ENCODE assay signal across 12 mouse cellular contexts in genomic region chr7:47054666-47055065, GRCm38 (mm10). TPM values are rescaled to one million over a fixed set of nuclear protein-coding genes. Genes with fewer than 3 reads are reported as not detected.
DNase-seq lines count a peak whose midpoint lies in the region; ATAC-seq lines count a peak whose summit lies in the region.
"Had no signal": no experiment of that assay in that cellular context is flagged by ENCODE, and none has a peak within 500 bp of the region (broad histone marks: within the 10 kb centered on the region; RNA-seq: fewer than 3 reads in every experiment).

No protein-coding gene starts in this region.

- peaks cover 88% of the 10 kb centered on the region for H3K4me1 ChIP-seq in megakaryocyte, embryonic 14.5 days

- H3K4me3 ChIP-seq in megakaryocyte, embryonic 14.5 days (replicated peaks), result peak overlapping the region; percentile 53
- no peak overlapping the region for H3K4me3 ChIP-seq in macrophage (ENCODE audit: inconsistent target)
- H3K4me3 ChIP-seq: embryonic facial prominence, embryonic 15.5 days; midbrain, embryonic 13.5 days; neural tube, embryonic 15.5 days had no signal

- peaks cover 17% of the 10 kb centered on the region for H3K27me3 ChIP-seq in megakaryocyte, embryonic 14.5 days (replicated peaks)
- H3K27me3 ChIP-seq: embryonic facial prominence, embryonic 15.5 days; midbrain, embryonic 13.5 days; neural tube, embryonic 15.5 days had no signal

- peaks cover 17% of the 10 kb centered on the region for H3K36me3 ChIP-seq in megakaryocyte, embryonic 14.5 days (replicated peaks; ENCODE audit: low read length)
- peaks cover 17% of the 10 kb centered on the region; the same call in 1 of the 2 replicates for H3K36me3 ChIP-seq in macrophage (ENCODE audit: inconsistent target)

- ATAC-seq in megakaryocyte, adult 5-6 weeks (ENCODE audit: poor library complexity, severe bottlenecking), result no peak
- ATAC-seq: midbrain, embryonic 13.5 days had no signal

- H3K79me2 ChIP-seq in macrophage (ENCODE audit: inconsistent target), result peaks cover 39% of the 10 kb centered on the region

- peak overlapping the region; percentile 79 for H3K27ac ChIP-seq in macrophage
- H3K27ac ChIP-seq: embryonic facial prominence, embryonic 15.5 days; hindbrain, embryonic 14.5 days; midbrain, embryonic 13.5 days; neural tube, embryonic 15.5 days had no signal

- peak; percentile 39 to 47 for DNase-seq in cerebellum, adult 18-20 months
- DNase-seq in cerebellum, adult 8-10 months, result no peak
- DNase-seq in cerebellum, postnatal 36 days, result peak; percentile 52 to 58
- no peak for DNase-seq in natural killer cell, adult 2 months (ENCODE audit: low spot score in 2 of 2)
- no peak for DNase-seq in urinary bladder, postnatal 14 days (ENCODE audit: low spot score)

- H3K9me3 ChIP-seq in megakaryocyte, embryonic 14.5 days, result no peaks in the 10 kb centered on the region
- H3K9me3 ChIP-seq: embryonic facial prominence, embryonic 15.5 days; midbrain, embryonic 13.5 days; neural tube, embryonic 15.5 days had no signal

- WGBS in macrophage (ENCODE audit: missing documents), result 61% methylated on average over 2 of the region's 2 CpGs

RNA-seq across cellular contexts. Expression of gene Tmem86a, which starts 4.3 kb away (rescaled TPM):
- 6.3 and 26.3 TPM in 2 replicates for polyA plus RNA-seq in megakaryocyte, embryonic 14.5 days (2012; ENCODE audit: insufficient read depth, low replicate concordance)
- total RNA-seq in megakaryocyte, adult 5-6 weeks (2015), result 10.3 and 12.7 TPM in 2 replicates
- total RNA-seq in megakaryocyte, adult 5-6 weeks (2017), result 6.3 and 6.4 TPM in 2 replicates
- 10 to 100 TPM in 15 of 26 experiments, 1 to 10 TPM in 11; 1.0 to 51.2 (median 11.9) TPM for total RNA-seq in macrophage (2018; cell fraction: chromatin; rRNA removed)
- total RNA-seq in macrophage (2018; cell fraction: cytosol; rRNA removed), result 100 to 1,000 TPM in 22 of 26 experiments, 10 to 100 TPM in 4; 59.2 to 274 (median 187) TPM
- 100 to 1,000 TPM in 11 of 26 experiments, 10 to 100 TPM in 14, 1 to 10 TPM in 1; 7.5 to 190 (median 90.8) TPM for total RNA-seq in macrophage (2018; cell fraction: nucleus; rRNA removed)
- polyA plus RNA-seq in macrophage (2018), result 125 to 195 TPM (median 135 TPM) in 3 replicates

RNA-seq across cellular contexts. Expression of gene Spty2d1, which starts 46.5 kb away (rescaled TPM):
- 3.1 and 5.2 TPM in 2 replicates for polyA plus RNA-seq in megakaryocyte, embryonic 14.5 days (2012; ENCODE audit: insufficient read depth, low replicate concordance)
- total RNA-seq in megakaryocyte, adult 5-6 weeks (2015), result 40.7 and 45.3 TPM in 2 replicates
- 35.4 and 42.0 TPM in 2 replicates for total RNA-seq in megakaryocyte, adult 5-6 weeks (2017)
- 100 to 1,000 TPM in 1 of 26 experiments, 10 to 100 TPM in 25; 22.0 to 116 (median 41.8) TPM for total RNA-seq in macrophage (2018; cell fraction: chromatin; rRNA removed)
- 10 to 100 TPM; 22.3 to 51.1 (median 30.6) TPM for total RNA-seq in macrophage (2018; cell fraction: cytosol; rRNA removed)
- total RNA-seq in macrophage (2018; cell fraction: nucleus; rRNA removed), result 10 to 100 TPM; 29.4 to 62.6 (median 40.1) TPM
- 14.1 to 25.5 TPM (median 17.6 TPM) in 3 replicates for polyA plus RNA-seq in macrophage (2018)

Comparison
In these comparisons a context has a peak if more than half of its experiments do, and no peak if none do; other contexts are left out.
1. DNase-seq: peak in cerebellum, adult 18-20 months (2 of 2) and cerebellum, postnatal 36 days (2 of 2); none in cerebellum, adult 8-10 months (single experiment), natural killer cell, adult 2 months (0 of 2) and urinary bladder, postnatal 14 days (single experiment).